Mouse (Mus musculus) brain, embryonic 14.5 days (tissue): ENCODE measurements around the gene Rpl15.

Experiments
- CTCF ChIP-seq: fragments of 200-500 bp; IDR thresholded peaks from 2 replicates; pipeline ENCODE4 v1.5.1; 2012; ENCODE audit warnings: inconsistent platforms, mild to moderate bottlenecking, moderate library complexity, borderline replicate concordance; ENCODE audit not compliant: insufficient read depth, insufficient read length; ENCODE audit errors: extremely low read depth
- POLR2A ChIP-seq: fragments of 200-500 bp; IDR thresholded peaks from 2 replicates; pipeline ENCODE4 v1.6.1; 2012; ENCODE audit warnings: mild to moderate bottlenecking, inconsistent platforms, borderline replicate concordance; ENCODE audit not compliant: poor library complexity, insufficient read depth, insufficient read length, severe bottlenecking; ENCODE audit errors: extremely low read depth

GRCm38 (mm10) chr14:18261203-18261602, 10.0 kb downstream of the Rpl15 start:
- TF ChIP-seq CTCF, result no peak
- no peak for TF ChIP-seq POLR2A
